ENCODE assay signal across 30 mouse cellular contexts in the genomic region with DNA sequence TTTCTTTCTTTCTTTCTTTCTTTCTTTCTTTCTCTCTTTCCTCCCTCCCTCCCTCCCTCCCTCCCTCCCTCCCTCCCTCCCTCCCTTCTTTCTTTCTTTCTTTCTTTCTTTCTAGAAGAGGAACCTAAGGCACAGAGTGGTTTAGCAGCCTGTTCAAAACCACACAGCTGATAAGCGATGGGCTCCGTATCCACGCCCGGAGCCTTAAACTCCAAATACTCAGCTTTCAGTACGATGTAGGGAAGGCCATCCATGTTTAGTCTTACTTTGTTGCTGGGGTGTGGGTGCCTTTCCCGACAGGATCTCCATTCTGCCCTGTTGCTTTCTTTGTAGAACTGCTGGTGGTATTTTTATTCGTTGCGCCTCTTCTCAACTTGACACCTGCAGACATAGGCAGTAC. TPM values are rescaled to one million over a fixed set of nuclear protein-coding genes. Genes with fewer than 3 reads are reported as not detected.
DNase-seq lines count a peak whose midpoint lies in the region; ATAC-seq and TF ChIP-seq lines count a peak whose summit lies in the region.
"Had no signal": no experiment of that assay in that cellular context is flagged by ENCODE, and none has a peak within 500 bp of the region (broad histone marks: within the 10 kb centered on the region; RNA-seq: fewer than 3 reads in every experiment).

No protein-coding gene starts in this region.

- no peak for TF ChIP-seq CTCF in liver, postnatal 0 days (IDR thresholded peaks at IDR 0.05; ENCODE audit: low read depth)

- intact Hi-C loops in gastrocnemius, postnatal 14 days (cut with DNase I; ENCODE audit: low total_unique reads): loop anchor here (5.0 kb wide), 1 partner anchor 73 kb away; no protein-coding TSS in a partner anchor
- intact Hi-C loops in gastrocnemius, postnatal 36 days (cut with DNase I): no loop called here

- peak overlapping the region; percentile 24 for H3K4me2 ChIP-seq in liver, embryonic 12.5 days
- no peak overlapping the region for H3K4me2 ChIP-seq in liver, postnatal 0 days (ENCODE audit: low read depth, low read length)
- H3K4me2 ChIP-seq: embryonic facial prominence, embryonic 13.5 days; embryonic facial prominence, embryonic 15.5 days; forebrain, embryonic 12.5 days had no signal

- no peak for TF ChIP-seq EP300 in liver, postnatal 0 days (IDR thresholded peaks at IDR 0.05; ENCODE audit: low read depth)

- H3K27ac ChIP-seq in liver, embryonic 12.5 days: no peak overlapping the region
- H3K27ac ChIP-seq in liver, postnatal 0 days (ENCODE audit: low read depth): no peak overlapping the region
- H3K27ac ChIP-seq in ES-E14 (ENCODE audit: insufficient read depth, low read depth, low read length, poor library complexity, severe bottlenecking): no peak overlapping the region; the same call in 1 of the 2 replicates
- H3K27ac ChIP-seq: embryonic facial prominence, embryonic 13.5 days; embryonic facial prominence, embryonic 15.5 days; forebrain, embryonic 10.5 days; forebrain, embryonic 12.5 days had no signal

- no peaks in the 10 kb centered on the region for H3K9me3 ChIP-seq in liver, embryonic 12.5 days (replicated peaks)
- no peaks in the 10 kb centered on the region for H3K9me3 ChIP-seq in liver, postnatal 0 days (ENCODE audit: low read length)
- no peaks in the 10 kb centered on the region for H3K9me3 ChIP-seq in ES-E14 (ENCODE audit: control insufficient read depth, insufficient read depth, low read depth, low read length)
- H3K9me3 ChIP-seq: embryonic facial prominence, embryonic 13.5 days; embryonic facial prominence, embryonic 15.5 days; forebrain, embryonic 10.5 days; forebrain, embryonic 12.5 days had no signal

- H3K9ac ChIP-seq in liver, embryonic 12.5 days: no peak overlapping the region
- no peak overlapping the region for H3K9ac ChIP-seq in liver, postnatal 0 days (replicated peaks)
- H3K9ac ChIP-seq in ES-E14 (ENCODE audit: insufficient read depth, low read depth, low read length, poor library complexity, severe bottlenecking): peak overlapping the region; percentile 91; the same call in 1 of the 2 replicates
- H3K9ac ChIP-seq: embryonic facial prominence, embryonic 13.5 days; embryonic facial prominence, embryonic 15.5 days; forebrain, embryonic 12.5 days had no signal

- DNase-seq in liver, postnatal 0 days: no peak
- no peak for DNase-seq in ES-E14 (ENCODE audit: low read depth, low spot score)
- DNase-seq in MEL-GATA-1-ER (ENCODE audit: extremely low read depth, low read depth): peak; percentile 56
- DNase-seq in gastrocnemius, postnatal 14 days: no peak
- no peak for DNase-seq in gastrocnemius, postnatal 36 days
- DNase-seq: adrenal gland, adult 2 months; adrenal gland, postnatal 10 days; adrenal gland, postnatal 25 days; B cell, adult 2 months; cerebellum, adult 11 months; cerebellum, adult 18-20 months; cerebellum, adult 8-10 months; cerebellum, adult 9-11 months; cerebellum, postnatal 14 days; cerebellum, postnatal 36 days; embryo, embryonic 11 days had no signal

- in situ Hi-C loops in ES-E14 (cut with MboI; ENCODE audit: low sequenced_read_pairs in 2 of 2, unreplicated experiment in 2 of 2): no loop called here

- no peak overlapping the region for H3K4me3 ChIP-seq in liver, embryonic 12.5 days
- H3K4me3 ChIP-seq in liver, postnatal 0 days (ENCODE audit: low read depth, low read length): no peak overlapping the region
- peak overlapping the region; percentile 40 to 80 for H3K4me3 ChIP-seq in ES-E14 (ENCODE audit: insufficient read depth in 1 of 2, low read depth in 1 of 2, low read length in 2 of 2, poor library complexity in 1 of 2, severe bottlenecking in 1 of 2)
- H3K4me3 ChIP-seq: embryonic facial prominence, embryonic 13.5 days; embryonic facial prominence, embryonic 15.5 days; erythroblast, embryonic 14.5 days; forebrain, embryonic 10.5 days; forebrain, embryonic 12.5 days had no signal

- no peak for ATAC-seq in liver, embryonic 12.5 days
- no peak for ATAC-seq in liver, postnatal 0 days
- ATAC-seq: CD4-positive, CD25-positive, alpha-beta regulatory T cell, adult 4 months; forebrain, embryonic 14.5 days; forebrain, embryonic 16.5 days had no signal

- no peaks in the 10 kb centered on the region for H3K27me3 ChIP-seq in liver, embryonic 12.5 days (replicated peaks)
- H3K27me3 ChIP-seq in liver, postnatal 0 days (ENCODE audit: insufficient read depth, low read length): no peaks in the 10 kb centered on the region
- H3K27me3 ChIP-seq: CH12.LX; embryonic facial prominence, embryonic 13.5 days; embryonic facial prominence, embryonic 15.5 days; forebrain, embryonic 12.5 days had no signal

- 46% methylated on average over 8 of the region's 8 CpGs for WGBS in liver, embryonic 12.5 days (ENCODE audit: insufficient replicate concordance)
- WGBS in liver, postnatal 0 days (ENCODE audit: insufficient replicate concordance): 70% methylated on average over 8 of the region's 8 CpGs

- 0 out of 2 replicates have a peak, but pooled peaks cover 9% of the 10 kb centered on the region for H3K4me1 ChIP-seq in liver, embryonic 12.5 days
- peaks cover 2% of the 10 kb centered on the region; the same call in 1 of the 2 replicates for H3K4me1 ChIP-seq in liver, postnatal 0 days (ENCODE audit: insufficient read depth)
- peaks cover 2 to 8% of the 10 kb centered on the region in 2 experiments; a peak in 2 of 4 replicates for H3K4me1 ChIP-seq in ES-E14 (ENCODE audit: control insufficient read depth in 2 of 2, insufficient read depth in 2 of 2, low read length in 2 of 2, poor library complexity in 1 of 2)
- H3K4me1 ChIP-seq: embryonic facial prominence, embryonic 13.5 days; embryonic facial prominence, embryonic 15.5 days; forebrain, embryonic 12.5 days had no signal

- H3K36me3 ChIP-seq in liver, embryonic 12.5 days: no peaks in the 10 kb centered on the region
- H3K36me3 ChIP-seq in liver, postnatal 0 days (replicated peaks; ENCODE audit: insufficient read depth, low read length): no peaks in the 10 kb centered on the region
- H3K36me3 ChIP-seq in ES-E14 (ENCODE audit: control insufficient read depth, insufficient read depth, low read length, poor library complexity, severe bottlenecking): no peaks in the 10 kb centered on the region; the same call in 1 of the 2 replicates
- H3K36me3 ChIP-seq: embryonic facial prominence, embryonic 13.5 days; embryonic facial prominence, embryonic 15.5 days; forebrain, embryonic 10.5 days; forebrain, embryonic 12.5 days had no signal

TF ChIP-seq in ES-E14, 5 proteins besides CTCF, POLR2A, EP300 and RAD21:
- TF ChIP-seq CHD2 (IDR thresholded peaks at IDR 0.05; ENCODE audit: low read depth, low read length): no peak

RNA-seq across cellular contexts. Expression of gene Cryga, which starts 6.0 kb away (rescaled TPM):
- polyA plus RNA-seq in liver, embryonic 12.5 days (2016; fragmentation: Nextera tagmentation; extraction: Ambion mirVana): not detected in 2 replicates
- polyA plus RNA-seq in liver, postnatal 0 days (2015; fragmentation: Nextera tagmentation; extraction: Ambion mirVana): not detected in 2 replicates
- 1.5 and 2.3 TPM in 2 replicates for total RNA-seq in ES-E14 (2012; rRNA removed)
- total RNA-seq in gastrocnemius, postnatal 14 days (2021): not detected
- not detected for total RNA-seq in gastrocnemius, postnatal 36 days (2021)
- total RNA-seq: adrenal gland, adult 2 months; adrenal gland, postnatal 10 days; adrenal gland, postnatal 25 days; adrenal gland, postnatal 4 days; CH12.LX; common myeloid progenitor, adult 5-6 weeks had no signal
- polyA plus RNA-seq: adrenal gland, adult 2 months; brain, embryonic 14.5 days; CD4-positive, CD25-positive, alpha-beta regulatory T cell, adult 4 months; embryonic facial prominence, embryonic 11.5 days; embryonic facial prominence, embryonic 13.5 days; erythroblast, embryonic 14.5 days; forebrain, embryonic 10.5 days; forebrain, embryonic 16.5 days had no signal

RNA-seq across cellular contexts. Expression of gene Gm28845, which starts 10.2 kb away (rescaled TPM):
- polyA plus RNA-seq in liver, embryonic 12.5 days (2016; fragmentation: Nextera tagmentation; extraction: Ambion mirVana): not detected in 2 replicates
- not detected in 2 replicates for polyA plus RNA-seq in liver, postnatal 0 days (2015; fragmentation: Nextera tagmentation; extraction: Ambion mirVana)
- 0.58 TPM in 1 of 2 replicates, not detected in the other for total RNA-seq in ES-E14 (2012; rRNA removed)
- total RNA-seq in gastrocnemius, postnatal 14 days (2021): not detected
- total RNA-seq in gastrocnemius, postnatal 36 days (2021): not detected
- total RNA-seq: adrenal gland, adult 2 months; adrenal gland, postnatal 10 days; adrenal gland, postnatal 25 days; adrenal gland, postnatal 4 days; CH12.LX; common myeloid progenitor, adult 5-6 weeks had no signal
- polyA plus RNA-seq: adrenal gland, adult 2 months; CD4-positive, CD25-positive, alpha-beta regulatory T cell, adult 4 months; embryonic facial prominence, embryonic 11.5 days; embryonic facial prominence, embryonic 13.5 days; embryonic facial prominence, embryonic 15.5 days; erythroblast, embryonic 14.5 days; forebrain, embryonic 10.5 days; forebrain, embryonic 12.5 days; forebrain, embryonic 14.5 days; forebrain, embryonic 16.5 days had no signal

RNA-seq across cellular contexts. Expression of gene D630023F18Rik, which starts 13.8 kb away (rescaled TPM):
- polyA plus RNA-seq in liver, embryonic 12.5 days (2016; fragmentation: Nextera tagmentation; extraction: Ambion mirVana): 0.10 and 0.33 TPM in 2 replicates
- polyA plus RNA-seq in liver, postnatal 0 days (2015; fragmentation: Nextera tagmentation; extraction: Ambion mirVana): 0.12 and 0.19 TPM in 2 replicates
- 4.7 and 6.1 TPM in 2 replicates for total RNA-seq in ES-E14 (2012; rRNA removed)
- not detected for total RNA-seq in gastrocnemius, postnatal 14 days (2021)
- not detected for total RNA-seq in gastrocnemius, postnatal 36 days (2021)
- total RNA-seq: adrenal gland, adult 2 months; adrenal gland, postnatal 25 days had no signal
- polyA plus RNA-seq: adrenal gland, adult 2 months; CD4-positive, CD25-positive, alpha-beta regulatory T cell, adult 4 months; erythroblast, embryonic 14.5 days had no signal

RNA-seq across cellular contexts. Expression of gene Crygb, which starts 27.1 kb away (rescaled TPM):
- not detected in 2 replicates for polyA plus RNA-seq in liver, embryonic 12.5 days (2016; fragmentation: Nextera tagmentation; extraction: Ambion mirVana)
- not detected in 2 replicates for polyA plus RNA-seq in liver, postnatal 0 days (2015; fragmentation: Nextera tagmentation; extraction: Ambion mirVana)
- 0.48 and 0.67 TPM in 2 replicates for total RNA-seq in ES-E14 (2012; rRNA removed)
- not detected for total RNA-seq in gastrocnemius, postnatal 14 days (2021)
- total RNA-seq in gastrocnemius, postnatal 36 days (2021): not detected
- total RNA-seq: adrenal gland, adult 2 months; adrenal gland, postnatal 10 days; adrenal gland, postnatal 25 days; adrenal gland, postnatal 4 days; CH12.LX; common myeloid progenitor, adult 5-6 weeks had no signal
- polyA plus RNA-seq: adrenal gland, adult 2 months; brain, embryonic 14.5 days; CD4-positive, CD25-positive, alpha-beta regulatory T cell, adult 4 months; embryonic facial prominence, embryonic 11.5 days; erythroblast, embryonic 14.5 days; forebrain, embryonic 10.5 days; forebrain, embryonic 12.5 days; forebrain, embryonic 14.5 days; forebrain, embryonic 16.5 days had no signal

RNA-seq across cellular contexts. Expression of gene Crygc, which starts 35.7 kb away (rescaled TPM):
- not detected in 2 replicates for polyA plus RNA-seq in liver, embryonic 12.5 days (2016; fragmentation: Nextera tagmentation; extraction: Ambion mirVana)
- polyA plus RNA-seq in liver, postnatal 0 days (2015; fragmentation: Nextera tagmentation; extraction: Ambion mirVana): not detected in 2 replicates
- 1.3 TPM in 1 of 2 replicates, not detected in the other for total RNA-seq in ES-E14 (2012; rRNA removed)
- total RNA-seq in gastrocnemius, postnatal 14 days (2021): not detected
- total RNA-seq in gastrocnemius, postnatal 36 days (2021): not detected
- total RNA-seq: adrenal gland, adult 2 months; adrenal gland, postnatal 10 days; adrenal gland, postnatal 25 days; adrenal gland, postnatal 4 days; CH12.LX; common myeloid progenitor, adult 5-6 weeks had no signal
- polyA plus RNA-seq: adrenal gland, adult 2 months; brain, embryonic 14.5 days; CD4-positive, CD25-positive, alpha-beta regulatory T cell, adult 4 months; embryonic facial prominence, embryonic 13.5 days; erythroblast, embryonic 14.5 days; forebrain, embryonic 12.5 days; forebrain, embryonic 14.5 days; forebrain, embryonic 16.5 days had no signal

Comparison
In these comparisons a context has a peak if more than half of its experiments do, and no peak if none do; other contexts are left out.
1. H3K4me3 ChIP-seq: peak in ES-E14 (2 of 2); none in liver, embryonic 12.5 days (single experiment) and liver, postnatal 0 days (single experiment).